ENCODE assay signal across 26 mouse cellular contexts in the genomic region with DNA sequence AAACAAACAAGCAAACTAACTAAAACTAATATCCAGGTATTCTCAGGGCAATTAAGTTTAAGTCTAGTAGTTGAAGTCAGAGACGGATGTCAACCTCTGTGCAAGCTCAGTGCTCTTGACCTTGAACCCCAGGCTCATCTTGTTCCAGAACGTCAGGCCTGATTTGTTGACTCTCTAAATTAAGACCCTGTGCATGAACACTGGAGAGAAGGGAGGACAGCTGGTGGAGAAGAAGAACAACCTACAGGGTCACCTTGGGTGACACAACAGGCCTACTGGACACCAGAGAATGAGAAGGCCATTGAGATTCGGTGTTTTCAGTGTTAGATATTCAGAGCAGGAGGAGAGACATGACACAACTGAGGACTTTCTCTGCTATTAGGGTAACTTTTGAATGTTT.
"Had no signal": no experiment of that assay in that cellular context is flagged by ENCODE, and none has a peak within 500 bp of the region (broad histone marks: within the 10 kb centered on the region; RNA-seq: fewer than 3 reads in every experiment).

No protein-coding gene starts in this region.

- H3K4me3 ChIP-seq: gastrocnemius, adult 2 months; heart, embryonic 12.5 days; hindbrain, embryonic 10.5 days; hindbrain, embryonic 12.5 days; intestine, embryonic 15.5 days; layer of hippocampus, adult 2 months; left cerebral cortex, adult 2 months; limb, embryonic 10.5 days; limb, embryonic 12.5 days; liver, embryonic 13.5 days; liver, embryonic 15.5 days had no signal

- ATAC-seq: forebrain, embryonic 16.5 days; hindbrain, embryonic 16.5 days; inflammation-experienced regulatory T-cells, adult 6 months; intestine, embryonic 15.5 days; intestine, postnatal 0 days had no signal

- H3K4me2 ChIP-seq: heart, embryonic 12.5 days; hindbrain, embryonic 12.5 days; hindbrain, embryonic 14.5 days; intestine, embryonic 15.5 days; limb, embryonic 12.5 days; liver, embryonic 11.5 days; liver, embryonic 13.5 days; liver, embryonic 15.5 days had no signal

- H3K9me3 ChIP-seq: heart, embryonic 12.5 days; hindbrain, embryonic 10.5 days; hindbrain, embryonic 12.5 days; intestine, embryonic 15.5 days; limb, embryonic 10.5 days; limb, embryonic 12.5 days; liver, embryonic 13.5 days; liver, embryonic 15.5 days had no signal

- DNase-seq: gastrocnemius, adult 2 months; gastrocnemius, postnatal 10 days; gastrocnemius, postnatal 25 days; heart, adult 18-20 months; heart, postnatal 10 days; heart, postnatal 4 days; kidney, adult 18-20 months; kidney, postnatal 10 days; kidney, postnatal 4 days; liver; liver, embryonic 13.5 days had no signal

- H3K9ac ChIP-seq: heart, embryonic 12.5 days; hindbrain, embryonic 12.5 days; hindbrain, embryonic 14.5 days; intestine, embryonic 15.5 days; limb, embryonic 12.5 days; liver, embryonic 13.5 days; liver, embryonic 15.5 days had no signal

- H3K4me1 ChIP-seq: heart, embryonic 12.5 days; hindbrain, embryonic 10.5 days; intestine, embryonic 15.5 days; liver, embryonic 13.5 days; liver, embryonic 15.5 days had no signal

- H3K27ac ChIP-seq: gastrocnemius, adult 2 months; hindbrain, embryonic 10.5 days; hindbrain, embryonic 12.5 days; hindbrain, embryonic 14.5 days; intestine, embryonic 15.5 days; layer of hippocampus, adult 2 months; left cerebral cortex, adult 2 months; limb, embryonic 12.5 days; liver, embryonic 13.5 days; liver, embryonic 15.5 days had no signal

- H3K27me3 ChIP-seq: heart, embryonic 12.5 days; hindbrain, embryonic 12.5 days; intestine, embryonic 15.5 days; limb, embryonic 12.5 days; liver, embryonic 13.5 days; liver, embryonic 15.5 days had no signal

- H3K36me3 ChIP-seq: heart, embryonic 12.5 days; hindbrain, embryonic 10.5 days; hindbrain, embryonic 12.5 days; intestine, embryonic 15.5 days; limb, embryonic 10.5 days; limb, embryonic 12.5 days; liver, embryonic 13.5 days; liver, embryonic 15.5 days had no signal
